Mouse (Mus musculus) limb, embryonic 11.5 days (tissue): ENCODE measurements around the gene Nr2f1. TPM values are rescaled to one million over a fixed set of nuclear protein-coding genes. Genes with fewer than 3 reads are reported as not detected.

Experiments used
- ATAC-seq: fragments of 200-750 bp; cut with Nextera tagmentation; 2 replicates; pipeline ENCODE4 v1.8.0; 2017; ENCODE audit warnings: low read depth; ENCODE audit not compliant: insufficient number of reproducible peaks, low FRiP score, low TSS enrichment
- DNase-seq: peaks from one replicate; pipeline ENCODE4 v3.0.0-alpha.2; 2015; ENCODE audit warnings: low spot score
- H3K27ac ChIP-seq: fragments of 300-500 bp; sonication (generic); replicated peaks from 2 replicates; pipeline ENCODE4 v1.5.1; 2014; ENCODE audit warnings: low read depth, mild to moderate bottlenecking, low read length
- H3K27me3 ChIP-seq: fragments of 300-500 bp; sonication (generic); 2 replicates; pipeline ENCODE4 v1.6.1; 2014; ENCODE audit warnings: mild to moderate bottlenecking, low read length, mixed read lengths; ENCODE audit not compliant: control insufficient read depth, insufficient read depth
- H3K36me3 ChIP-seq: fragments of 300-500 bp; sonication (generic); 2 replicates; pipeline ENCODE4 v1.6.1; 2014; ENCODE audit warnings: mild to moderate bottlenecking, low read length, moderate library complexity, mixed read lengths; ENCODE audit not compliant: control insufficient read depth, insufficient read depth
- H3K4me1 ChIP-seq: fragments of 300-500 bp; sonication (generic); 2 replicates; pipeline ENCODE4 v1.6.1; 2014; ENCODE audit warnings: low read length, mixed read lengths; ENCODE audit not compliant: control insufficient read depth, insufficient read depth
- H3K4me2 ChIP-seq: fragments of 300-500 bp; sonication (generic); 2 replicates; pipeline ENCODE4 v1.6.1; 2014; ENCODE audit warnings: low read depth, mild to moderate bottlenecking, moderate library complexity; ENCODE audit not compliant: severe bottlenecking
- H3K4me3 ChIP-seq: fragments of 300-500 bp; sonication (generic); 2 replicates; pipeline ENCODE4 v1.5.1; 2014; ENCODE audit warnings: low read depth, low read length
- H3K9ac ChIP-seq: fragments of 300-500 bp; sonication (generic); 2 replicates; pipeline ENCODE4 v1.6.1; 2014; ENCODE audit warnings: mild to moderate bottlenecking, low read length
- H3K9me3 ChIP-seq: fragments of 300-500 bp; sonication (generic); 2 replicates; pipeline ENCODE4 v1.6.1; 2016; ENCODE audit warnings: low read length; ENCODE audit not compliant: control insufficient read depth
- WGBS: fragments of 180-500 bp; shearing (Covaris S2); extraction: QIAGEN DNeasy Blood & Tissue Kit; methylation state at CpG from one replicate; pipeline ENCODE4 v1.1.7; 2014; 5-methylcytosine and 5-hydroxymethylcytosine counted together
- polyA plus RNA-seq: library from polyadenylated mRNA; unstranded; fragments of >200 nt; fragmentation: Nextera tagmentation; extraction: Ambion mirVana; gene quantifications from 2 replicates; pipeline ENCODE4 v1.2.1, GENCODE M21; 2014

Gene Nr2f1
- polyA plus RNA-seq, 1 experiment from 2014 or later: 12.2 TPM

DNA sequence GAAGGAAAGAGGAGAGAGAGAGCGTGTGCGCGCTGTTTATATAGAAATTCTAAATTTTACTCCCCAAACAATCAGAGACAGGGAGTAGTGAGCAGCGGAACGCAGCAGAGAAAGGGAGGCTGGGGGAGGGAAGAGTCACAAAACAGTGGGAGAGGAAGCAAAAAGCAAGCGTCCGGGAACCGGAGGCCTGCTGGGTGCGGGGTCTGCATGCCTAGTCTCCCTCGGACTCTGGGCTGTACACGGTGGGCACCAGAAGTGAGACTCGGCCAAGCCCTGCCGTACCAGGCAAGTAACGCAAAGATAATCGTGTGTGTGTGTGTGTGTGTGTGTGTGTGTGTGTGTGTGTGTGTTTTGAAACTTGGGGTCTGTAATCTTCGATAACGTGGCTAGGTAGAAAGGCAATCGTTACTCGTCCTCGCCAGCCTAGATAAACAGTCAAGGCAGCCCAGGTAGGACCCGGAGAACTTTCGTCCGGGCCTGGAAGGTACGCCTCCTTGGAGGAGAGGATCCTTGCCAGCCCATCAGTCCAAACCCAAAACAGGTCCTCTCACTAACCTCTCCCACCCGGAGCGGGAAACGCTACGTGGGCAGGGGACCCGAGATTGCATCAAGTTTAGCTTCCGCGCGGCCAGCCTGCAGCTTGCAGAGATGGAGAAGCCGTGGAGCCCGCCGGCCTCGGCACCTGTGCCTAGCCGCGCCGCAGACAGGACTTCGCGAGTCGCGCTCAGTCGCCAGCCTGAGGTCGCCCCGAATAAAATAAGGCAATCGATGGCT, 3.2 kb upstream of the Nr2f1 start:
- H3K4me3 ChIP-seq: peak overlapping the region; percentile 51
- H3K27me3 ChIP-seq: peaks cover 15% of the 10 kb centered on the region
- peak overlapping the region; percentile 10; the same call in 1 of the 2 replicates for H3K27ac ChIP-seq
- no peaks in the 10 kb centered on the region for H3K9me3 ChIP-seq
- no peak for ATAC-seq
- peak; percentile 74 for DNase-seq
- peak overlapping the region; percentile 53 for H3K9ac ChIP-seq
- H3K4me2 ChIP-seq: peak overlapping the region; percentile 97
- WGBS: under 1% methylated on average over 47 of the region's 47 CpGs
- no peaks in the 10 kb centered on the region for H3K36me3 ChIP-seq
- H3K4me1 ChIP-seq: peaks cover 9% of the 10 kb centered on the region

DNA sequence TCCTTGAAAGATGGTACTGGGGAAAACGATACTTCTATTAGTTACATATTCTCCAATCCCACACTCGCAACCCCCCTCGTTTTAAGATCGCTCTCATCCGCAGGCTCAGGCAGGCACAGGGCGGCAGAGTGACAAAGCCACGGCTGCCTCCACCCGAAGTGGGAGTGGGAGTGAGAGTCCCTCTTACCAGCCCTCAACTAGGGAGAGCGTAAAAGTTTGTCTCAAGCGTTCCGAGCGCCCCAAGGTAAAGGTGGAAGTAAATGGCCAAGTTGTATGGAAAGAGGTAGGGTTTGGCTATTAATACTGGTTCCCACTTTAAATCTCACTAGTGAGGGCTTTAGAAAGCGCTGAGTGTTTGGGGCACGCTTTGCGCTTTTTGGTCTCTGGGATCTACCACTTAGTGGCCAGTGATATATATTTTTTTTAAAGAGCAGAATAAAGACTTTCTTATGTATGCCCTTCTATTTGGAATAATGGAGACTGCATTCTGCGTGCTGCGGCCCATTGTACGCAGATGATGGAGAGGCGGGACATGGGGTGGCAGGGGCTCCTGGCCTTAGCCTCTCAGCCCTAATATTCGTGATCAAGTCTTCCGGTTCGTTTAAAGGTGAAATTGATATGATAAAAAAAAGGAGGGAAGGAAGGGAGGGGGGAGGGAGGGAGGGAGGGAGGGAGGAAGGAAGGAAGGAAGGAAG, 2.5 kb upstream of the Nr2f1 start:
- Histone ChIP-seq H3K9me3 (no peaks in the 10 kb centered on the region), H3K4me3 (peak overlapping the region; percentile 51), H3K4me2 (peak overlapping the region; percentile 97), H3K36me3 (no peaks in the 10 kb centered on the region), H3K4me1 (peaks cover 9% of the 10 kb centered on the region), H3K27me3 (peaks cover 14% of the 10 kb centered on the region), H3K27ac (no peak overlapping the region), H3K9ac (peak overlapping the region; percentile 27; the same call in 1 of the 2 replicates)
- peak; percentile 8; the same call in 1 of the 2 replicates for ATAC-seq
- under 1% methylated on average over 22 of the region's 22 CpGs for WGBS
- peak; percentile 61 for DNase-seq

DNA sequence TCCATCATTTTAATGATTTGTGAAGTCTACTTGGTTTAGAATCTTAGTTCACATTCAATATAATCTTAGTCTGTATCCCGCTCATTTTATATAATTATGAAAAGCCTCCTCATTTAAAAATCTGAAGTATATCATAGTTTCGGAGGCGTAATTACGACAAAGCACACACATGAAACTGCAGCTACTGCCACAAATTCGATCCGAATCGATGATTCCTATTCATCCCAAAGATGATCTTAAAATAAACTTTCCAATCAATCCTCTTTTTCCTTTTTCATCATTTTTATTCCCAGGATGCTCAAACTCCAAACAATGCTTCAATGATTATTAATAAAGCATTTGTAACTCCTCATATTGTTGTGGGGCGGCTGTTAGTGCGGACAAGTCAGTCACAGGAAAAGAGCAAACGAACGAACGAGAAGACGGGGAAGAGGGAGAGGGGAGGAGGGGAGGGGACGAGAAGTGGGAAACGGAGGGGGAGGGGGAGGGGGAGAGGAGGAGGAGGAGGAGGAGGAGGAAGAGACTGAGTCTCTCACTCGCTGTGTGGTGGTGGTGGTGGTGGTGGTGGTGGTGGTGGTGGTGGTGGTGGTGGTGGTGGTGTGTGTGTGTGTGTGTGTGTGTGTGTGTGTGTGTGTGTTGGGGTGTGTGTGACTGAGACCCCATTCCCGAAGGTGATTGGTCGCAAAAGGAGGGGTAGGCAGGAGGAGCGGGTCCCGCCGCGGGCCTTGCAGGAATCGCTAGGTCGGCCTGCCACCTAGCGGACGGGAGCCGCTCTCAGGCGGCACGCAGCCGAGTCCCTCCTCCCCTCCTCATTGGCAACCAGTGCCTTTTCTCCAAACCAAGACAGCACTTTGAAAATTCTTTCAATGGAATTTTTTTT, 1.7 kb upstream of the Nr2f1 start:
- WGBS: 2% methylated on average over 26 of the region's 30 CpGs
- no peak overlapping the region for H3K27ac ChIP-seq
- H3K4me2 ChIP-seq: peak overlapping the region; percentile 97
- H3K9me3 ChIP-seq: no peaks in the 10 kb centered on the region
- peak; percentile 91 for DNase-seq
- no peak overlapping the region for H3K9ac ChIP-seq
- H3K36me3 ChIP-seq: no peaks in the 10 kb centered on the region
- peak overlapping the region; percentile 51 for H3K4me3 ChIP-seq
- ATAC-seq: peak; percentile 63
- peaks cover 9% of the 10 kb centered on the region for H3K4me1 ChIP-seq
- peaks cover 11% of the 10 kb centered on the region for H3K27me3 ChIP-seq

DNA sequence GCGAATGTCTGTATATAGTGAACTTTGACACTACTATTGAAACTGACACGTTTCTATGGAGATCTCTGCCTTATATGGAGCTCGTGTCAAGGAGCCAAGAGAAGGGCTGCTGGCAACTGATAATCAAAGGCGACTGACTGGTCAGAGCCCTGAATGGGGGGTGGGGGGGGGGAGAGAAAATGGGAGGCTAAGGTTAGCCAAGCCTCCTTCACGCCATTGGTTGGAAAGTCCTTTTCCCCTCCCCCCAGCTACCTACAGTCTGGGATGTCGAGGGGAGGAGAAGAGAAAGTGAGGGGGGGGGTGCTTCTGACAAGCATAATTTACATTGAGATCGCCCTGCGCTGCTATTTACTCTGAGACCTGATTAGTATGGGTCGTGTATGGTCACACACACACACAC, 850 bp upstream of the Nr2f1 start:
- no peak overlapping the region for H3K27ac ChIP-seq
- DNase-seq (peak; percentile 72), ATAC-seq (peak; percentile 31; the same call in 1 of the 2 replicates)
- peaks cover 9% of the 10 kb centered on the region for H3K4me1 ChIP-seq
- no peak overlapping the region for H3K9ac ChIP-seq
- H3K4me2 ChIP-seq: peak overlapping the region; percentile 36
- no peaks in the 10 kb centered on the region for H3K9me3 ChIP-seq
- H3K36me3 ChIP-seq: no peaks in the 10 kb centered on the region
- under 1% methylated on average over 8 of the region's 9 CpGs for WGBS
- peak overlapping the region; percentile 24 for H3K4me3 ChIP-seq
- peaks cover 13% of the 10 kb centered on the region for H3K27me3 ChIP-seq

DNA sequence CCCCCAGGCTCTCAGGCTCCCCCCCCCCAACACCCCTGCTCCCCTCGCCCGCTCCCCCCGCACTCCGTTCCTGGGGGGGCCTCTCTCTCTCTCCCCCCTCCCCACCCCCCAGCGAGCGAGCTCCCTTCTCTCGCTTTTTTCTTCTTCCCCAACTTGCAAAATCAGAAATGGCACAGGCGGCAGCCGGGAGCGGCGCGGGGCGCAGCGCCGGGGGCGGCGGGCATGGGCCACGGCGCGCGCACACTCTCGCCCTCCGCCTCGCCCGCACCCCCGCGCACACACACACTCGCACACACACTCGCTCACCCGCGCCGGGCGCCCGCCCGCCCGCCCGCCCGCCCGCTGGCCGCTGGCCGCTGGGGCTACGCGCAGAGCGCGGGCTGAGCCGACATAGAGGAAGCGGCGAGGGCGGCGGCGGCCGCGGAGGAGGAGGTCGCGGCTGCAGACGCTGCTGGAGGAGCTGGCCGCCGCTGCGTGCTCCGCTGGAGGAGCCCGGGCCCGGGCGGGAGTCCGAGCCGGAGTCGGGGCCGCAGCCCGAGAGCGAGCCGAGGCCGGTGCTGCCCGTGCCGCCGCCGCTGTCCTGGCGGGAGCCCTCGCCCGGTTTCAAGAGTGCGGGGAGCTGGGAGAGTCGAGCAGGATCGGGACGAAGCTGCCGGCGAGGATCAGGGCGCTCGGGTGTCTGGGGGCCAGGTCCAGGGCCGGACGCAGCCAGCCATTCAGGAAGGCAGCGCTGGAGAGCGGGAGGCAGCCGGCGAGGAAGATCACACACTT, 501 bp downstream of the Nr2f1 start:
- H3K4me2 ChIP-seq: peak overlapping the region; percentile 94
- peaks cover 15% of the 10 kb centered on the region for H3K4me1 ChIP-seq
- H3K27me3 ChIP-seq: peaks cover 24% of the 10 kb centered on the region
- H3K36me3 ChIP-seq: no peaks in the 10 kb centered on the region
- H3K27ac ChIP-seq: peak overlapping the region; percentile 91
- H3K4me3 ChIP-seq: peak overlapping the region; percentile 67
- no peaks in the 10 kb centered on the region for H3K9me3 ChIP-seq
- peak overlapping the region; percentile 90 for H3K9ac ChIP-seq
- ATAC-seq (peak; percentile 6; the same call in 1 of the 2 replicates), DNase-seq (peak; percentile 79)
- WGBS: under 1% methylated on average over 58 of the region's 92 CpGs

DNA sequence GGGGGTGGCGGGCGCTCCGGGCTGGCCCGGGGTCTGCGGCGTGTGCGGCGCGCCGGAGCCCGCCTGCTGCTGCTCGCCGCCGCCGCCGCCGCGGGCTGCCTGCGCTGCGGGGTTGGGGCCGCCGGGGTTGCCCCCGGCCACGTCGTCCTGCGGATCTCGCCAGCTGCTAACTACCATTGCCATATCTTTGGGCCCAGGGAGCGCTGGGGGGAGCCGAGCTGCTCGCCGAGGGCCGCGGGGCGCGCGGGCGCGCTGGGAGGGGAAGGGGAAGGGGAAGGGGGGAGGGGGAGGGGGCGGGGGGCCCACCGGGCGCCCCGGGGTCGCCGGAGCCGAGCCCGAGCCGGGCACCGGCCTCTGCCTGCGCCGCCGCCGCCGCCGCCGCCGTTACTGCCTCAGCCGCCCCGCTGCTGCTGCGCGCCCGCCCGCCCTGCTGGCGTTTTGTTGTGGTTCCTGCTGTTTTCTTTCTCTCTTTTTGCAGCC, 1.1 kb downstream of the Nr2f1 start:
- Histone ChIP-seq H3K4me1 (peaks cover 10% of the 10 kb centered on the region; the same call in 1 of the 2 replicates), H3K36me3 (no peaks in the 10 kb centered on the region)
- no peak for ATAC-seq

DNA sequence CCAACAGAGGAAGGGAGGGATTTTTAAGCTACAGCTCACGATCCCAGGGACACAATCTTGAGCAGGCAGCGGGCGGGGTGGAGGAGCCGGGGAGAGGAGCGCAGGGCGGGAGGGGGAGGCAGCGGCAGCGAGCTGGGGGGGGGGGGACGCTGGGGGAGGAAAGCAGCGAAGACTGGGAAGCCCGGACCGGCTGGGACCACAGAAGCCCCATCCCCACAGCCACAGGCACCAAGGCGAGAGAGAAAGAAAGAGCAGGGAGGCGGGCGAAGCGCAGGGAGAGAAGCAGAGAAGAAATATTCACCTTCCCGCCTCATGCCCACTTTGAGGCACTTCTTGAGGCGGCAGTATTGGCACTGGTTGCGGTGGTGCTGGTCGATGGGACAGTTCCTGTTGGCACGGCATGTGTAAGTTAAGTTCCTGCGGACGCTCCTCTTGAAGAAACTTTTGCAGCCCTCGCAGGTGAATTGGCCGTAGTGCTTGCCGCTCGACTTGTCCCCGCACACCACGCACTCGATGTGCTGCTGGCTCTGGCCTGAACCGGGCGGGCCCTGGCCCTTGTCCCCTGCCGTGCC, 1.7 kb downstream of the Nr2f1 start:
- DNase-seq: peak; percentile 74
- peak overlapping the region; percentile 94 for H3K4me2 ChIP-seq
- H3K27ac ChIP-seq: peak overlapping the region; percentile 91
- H3K27me3 ChIP-seq: peaks cover 27% of the 10 kb centered on the region
- no peaks in the 10 kb centered on the region for H3K36me3 ChIP-seq
- H3K4me3 ChIP-seq: peak overlapping the region; percentile 67
- 1% methylated on average over 25 of the region's 33 CpGs for WGBS
- peaks cover 10% of the 10 kb centered on the region; the same call in 1 of the 2 replicates for H3K4me1 ChIP-seq
- H3K9ac ChIP-seq: peak overlapping the region; percentile 90
- H3K9me3 ChIP-seq: no peaks in the 10 kb centered on the region
- no peak for ATAC-seq

More for the DNA sequence above, 1.1 kb downstream of the Nr2f1 start:
- 0% methylated on average over 26 of the region's 63 CpGs for WGBS
- peak; percentile 70 for DNase-seq
- peak overlapping the region; percentile 90 for H3K9ac ChIP-seq
- H3K27ac ChIP-seq: peak overlapping the region; percentile 91
- H3K4me2 ChIP-seq: peak overlapping the region; percentile 94
- peaks cover 23% of the 10 kb centered on the region for H3K27me3 ChIP-seq
- H3K9me3 ChIP-seq: no peaks in the 10 kb centered on the region
- peak overlapping the region; percentile 67 for H3K4me3 ChIP-seq
